Mouse (Mus musculus) bone marrow macrophage, adult 2 months (primary cell): ENCODE results near the gene Tppp2.

Experiments used
- CTCF ChIP-seq: IDR thresholded peaks from 2 replicates; pipeline ENCODE4 v1.5.1; 2012; ENCODE audit warnings: low read depth, mild to moderate bottlenecking, low read length, moderate library complexity
- POLR2A ChIP-seq: IDR thresholded peaks from 2 replicates; pipeline ENCODE4 v1.6.1; 2012; ENCODE audit warnings: mild to moderate bottlenecking, low read depth, low read length, borderline replicate concordance

- TF ChIP-seq CTCF = no peak
- no peak for TF ChIP-seq POLR2A
Observed at GRCm38 (mm10) chr14:51929309-51929943, 11.2 kb downstream of the Tppp2 start.
